Mouse (Mus musculus): ENCODE measurements around the gene Fam172a. TPM values are rescaled to one million over a fixed set of nuclear protein-coding genes. Genes with fewer than 3 reads are reported as not detected.

The Fam172a gene
- polyA plus RNA-seq, 1 experiment from 2014 or later: 53.6 TPM

DNA sequence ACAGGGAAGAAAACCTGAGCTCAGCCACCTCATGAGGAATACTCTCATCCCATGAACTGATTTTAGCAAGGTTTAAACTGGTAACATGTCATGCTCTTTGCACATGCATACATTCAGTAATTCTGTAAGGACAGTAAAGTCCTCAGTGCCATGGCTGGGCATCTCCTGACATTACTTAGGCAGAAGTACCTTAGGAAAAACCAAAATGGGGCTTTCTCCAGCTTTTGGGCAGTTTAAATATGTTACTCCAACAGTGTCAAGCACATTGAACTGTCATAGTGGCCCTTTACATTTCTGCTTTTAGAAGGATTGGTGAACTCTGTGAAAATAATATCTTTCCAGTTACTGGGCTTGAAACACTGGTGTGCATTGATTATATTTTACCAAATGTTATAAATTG, 463.1 kb downstream of the Fam172a start:
- peak overlapping the region; percentile 56; the same call in 1 of the 2 replicates for H3K4me3 ChIP-seq (ENCODE audit: low read depth, low read length)
- peaks cover 13% of the 10 kb centered on the region for H3K4me1 ChIP-seq (ENCODE audit: control insufficient read depth, insufficient read depth, low read length)
- no peaks in the 10 kb centered on the region for H3K9me3 ChIP-seq (ENCODE audit: control insufficient read depth, low read length)
- no peaks in the 10 kb centered on the region for H3K36me3 ChIP-seq (ENCODE audit: control insufficient read depth, insufficient read depth, low read length)
- DNase-seq (ENCODE audit: low spot score, missing footprints): peak; percentile 93
- peak overlapping the region; percentile 93 for H3K9ac ChIP-seq (ENCODE audit: low read length)
- H3K27ac ChIP-seq (ENCODE audit: low read depth, low read length): peak overlapping the region; percentile 18; the same call in 1 of the 2 replicates
- peaks cover 31% of the 10 kb centered on the region for H3K27me3 ChIP-seq (ENCODE audit: control insufficient read depth, insufficient read depth, low read length)
- H3K4me2 ChIP-seq: peak overlapping the region; percentile 85
- no peak for ATAC-seq (ENCODE audit: low FRiP score)

DNA sequence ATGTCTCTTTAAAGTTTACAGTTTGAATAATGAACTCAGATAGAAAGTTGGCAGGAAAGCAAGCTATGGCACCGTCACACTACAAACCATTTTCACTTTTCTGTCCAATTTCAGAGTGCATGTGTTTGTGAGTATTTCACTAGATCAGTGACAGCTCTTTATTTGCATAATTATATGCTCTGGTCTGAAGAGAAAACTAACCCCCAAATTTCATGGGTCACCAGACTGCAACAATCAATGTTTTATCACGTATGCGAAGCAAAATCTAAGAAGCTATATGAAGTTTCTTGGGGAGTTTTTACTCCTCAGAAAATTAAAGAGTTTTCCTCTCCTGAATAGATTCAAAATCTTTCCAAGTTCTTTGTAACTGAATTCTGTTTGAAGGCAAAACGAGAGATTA, 466.3 kb downstream of the Fam172a start:
- Histone ChIP-seq H3K27me3 (ENCODE audit: control insufficient read depth, insufficient read depth, low read length) (peaks cover 47% of the 10 kb centered on the region), H3K4me2 (peak overlapping the region; percentile 17; the same call in 1 of the 2 replicates), H3K36me3 (ENCODE audit: control insufficient read depth, insufficient read depth, low read length) (no peaks in the 10 kb centered on the region), H3K27ac (ENCODE audit: low read depth, low read length) (peak overlapping the region; percentile 77), H3K9ac (ENCODE audit: low read length) (no peak overlapping the region), H3K4me3 (ENCODE audit: low read depth, low read length) (no peak overlapping the region), H3K4me1 (ENCODE audit: control insufficient read depth, insufficient read depth, low read length) (peaks cover 8% of the 10 kb centered on the region), H3K9me3 (ENCODE audit: control insufficient read depth, low read length) (no peaks in the 10 kb centered on the region)
- 12% methylated on average over 4 of the region's 4 CpGs for WGBS
- DNase-seq (ENCODE audit: low spot score, missing footprints) (peak; percentile 90), ATAC-seq (ENCODE audit: low FRiP score) (no peak)

DNA sequence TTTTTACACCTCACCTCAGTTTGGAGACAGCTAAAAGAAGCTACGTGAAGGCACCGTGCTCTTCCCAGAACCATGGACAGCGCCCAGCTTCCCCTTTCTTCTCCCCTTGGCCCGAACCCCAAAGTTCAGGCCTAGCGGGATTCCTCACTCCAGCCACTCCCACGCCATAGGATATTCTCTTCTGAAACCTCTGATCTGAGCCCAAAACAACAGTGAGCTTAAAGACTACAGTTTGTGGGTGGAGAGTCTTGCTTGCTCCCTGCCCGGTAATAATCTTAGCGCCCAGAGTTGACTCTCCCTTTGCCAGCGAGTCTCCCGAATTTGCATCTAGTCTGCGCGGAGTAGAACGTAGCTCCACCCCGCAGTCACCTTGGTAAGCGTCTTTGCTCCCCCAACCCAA, 469.5 kb downstream of the Fam172a start:
- under 1% methylated on average over 15 of the region's 15 CpGs for WGBS
- ATAC-seq (ENCODE audit: low FRiP score) (peak; percentile 6), DNase-seq (ENCODE audit: low spot score, missing footprints) (peak; percentile 94)
- Histone ChIP-seq H3K4me2 (peak overlapping the region; percentile 52), H3K4me3 (ENCODE audit: low read depth, low read length) (peak overlapping the region; percentile 28), H3K27me3 (ENCODE audit: control insufficient read depth, insufficient read depth, low read length) (peaks cover 45% of the 10 kb centered on the region), H3K9ac (ENCODE audit: low read length) (peak overlapping the region; percentile 70), H3K27ac (ENCODE audit: low read depth, low read length) (peak overlapping the region; percentile 65), H3K4me1 (ENCODE audit: control insufficient read depth, insufficient read depth, low read length) (peaks cover 8% of the 10 kb centered on the region), H3K36me3 (ENCODE audit: control insufficient read depth, insufficient read depth, low read length) (no peaks in the 10 kb centered on the region), H3K9me3 (ENCODE audit: control insufficient read depth, low read length) (no peaks in the 10 kb centered on the region)

DNA sequence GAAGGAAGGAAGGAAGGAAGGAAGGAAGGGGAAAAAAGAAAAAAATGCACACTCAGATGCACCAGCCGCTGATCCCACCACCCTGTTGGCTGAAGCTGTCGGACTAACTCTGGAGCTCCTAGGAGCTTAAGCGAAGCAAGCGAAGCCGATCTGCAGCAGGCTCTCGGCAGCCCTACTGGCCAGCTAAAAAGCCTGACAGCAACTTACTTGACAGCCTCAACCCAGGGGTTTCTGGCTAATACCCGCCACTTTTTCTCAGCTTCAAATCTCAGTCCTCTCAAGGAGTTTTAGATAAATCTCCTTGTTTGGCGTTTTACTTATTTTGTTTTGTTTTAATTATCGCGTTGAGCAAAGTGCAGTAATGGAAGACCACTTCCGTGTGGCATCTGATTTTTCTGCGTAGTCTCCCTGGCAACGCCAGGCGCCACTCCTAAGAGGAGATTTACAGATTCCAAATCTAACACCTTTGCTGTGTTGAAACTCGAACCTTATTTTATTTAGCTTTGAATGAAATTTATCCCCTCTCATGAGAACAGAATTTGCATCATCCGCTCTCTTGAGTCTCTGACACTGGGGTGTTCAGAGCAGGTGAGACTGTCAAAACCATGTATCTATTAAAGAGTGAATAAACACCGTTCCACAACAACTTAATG, 470.3 kb downstream of the Fam172a start:
- peak; percentile 95 for DNase-seq (ENCODE audit: low spot score, missing footprints)
- Histone ChIP-seq H3K36me3 (ENCODE audit: control insufficient read depth, insufficient read depth, low read length) (no peaks in the 10 kb centered on the region), H3K9ac (ENCODE audit: low read length) (peak overlapping the region; percentile 63), H3K9me3 (ENCODE audit: control insufficient read depth, low read length) (no peaks in the 10 kb centered on the region), H3K4me2 (peak overlapping the region; percentile 52), H3K4me1 (ENCODE audit: control insufficient read depth, insufficient read depth, low read length) (peaks cover 8% of the 10 kb centered on the region), H3K27ac (ENCODE audit: low read depth, low read length) (peak overlapping the region; percentile 60), H3K4me3 (ENCODE audit: low read depth, low read length) (peak overlapping the region; percentile 28), H3K27me3 (ENCODE audit: control insufficient read depth, insufficient read depth, low read length) (peaks cover 44% of the 10 kb centered on the region)
- peak; percentile 64 for ATAC-seq (ENCODE audit: low FRiP score)
- WGBS: under 1% methylated on average over 17 of the region's 17 CpGs

DNA sequence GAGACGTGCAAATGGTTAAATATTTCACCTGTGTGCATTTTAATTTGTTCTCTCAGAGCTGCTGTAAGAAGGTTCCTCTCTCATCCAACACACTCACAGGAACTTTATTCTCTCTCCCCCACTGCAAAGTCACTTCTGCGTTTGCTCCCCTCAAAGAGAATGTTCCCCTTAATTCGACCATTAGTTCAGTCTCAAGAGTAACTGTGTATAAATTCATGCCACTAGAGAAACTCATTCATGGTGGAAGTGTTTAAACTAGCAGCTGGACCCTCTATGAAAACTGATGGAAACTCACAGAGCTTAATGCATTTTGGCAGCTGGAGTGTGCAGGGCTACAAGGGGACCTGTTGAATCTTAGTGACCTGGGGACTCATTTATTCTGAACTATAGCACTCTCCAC, 471.0 kb downstream of the Fam172a start:
- Histone ChIP-seq H3K4me3 (ENCODE audit: low read depth, low read length) (0 out of 2 replicates have a peak overlapping the region, but pooled peaks have one; percentile 4), H3K27me3 (ENCODE audit: control insufficient read depth, insufficient read depth, low read length) (peaks cover 41% of the 10 kb centered on the region), H3K4me1 (ENCODE audit: control insufficient read depth, insufficient read depth, low read length) (peaks cover 8% of the 10 kb centered on the region), H3K9me3 (ENCODE audit: control insufficient read depth, low read length) (no peaks in the 10 kb centered on the region), H3K36me3 (ENCODE audit: control insufficient read depth, insufficient read depth, low read length) (no peaks in the 10 kb centered on the region), H3K9ac (ENCODE audit: low read length) (peak overlapping the region; percentile 2), H3K27ac (ENCODE audit: low read depth, low read length) (peak overlapping the region; percentile 60; the same call in 1 of the 2 replicates), H3K4me2 (peak overlapping the region; percentile 52)
- DNase-seq (ENCODE audit: low spot score, missing footprints) (peak; percentile 94), ATAC-seq (ENCODE audit: low FRiP score) (no peak)
- WGBS: 1% methylated on average over 3 of the region's 3 CpGs

DNA sequence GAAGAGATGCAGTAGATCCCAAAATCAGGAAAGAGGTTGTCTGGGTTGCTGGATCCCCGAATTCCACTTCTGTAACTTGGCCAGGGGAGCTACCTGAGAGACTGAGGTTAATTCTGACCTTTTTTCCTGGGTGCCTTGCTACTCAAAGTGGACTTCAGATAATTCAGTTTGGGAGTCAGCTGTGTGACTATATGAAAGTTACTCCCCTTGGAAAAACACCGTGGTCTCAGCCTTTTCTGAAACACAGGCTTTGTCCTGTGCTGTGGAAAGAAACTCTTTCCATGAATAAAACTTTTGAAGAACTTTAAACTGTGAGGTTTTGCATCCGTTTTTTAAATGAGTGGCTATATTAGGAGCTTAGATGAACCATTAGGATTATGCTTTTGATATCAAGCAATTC, 472.4 kb downstream of the Fam172a start:
- Histone ChIP-seq H3K9me3 (ENCODE audit: control insufficient read depth, low read length) (no peaks in the 10 kb centered on the region), H3K4me1 (ENCODE audit: control insufficient read depth, insufficient read depth, low read length) (peaks cover 9% of the 10 kb centered on the region), H3K4me3 (ENCODE audit: low read depth, low read length) (no peak overlapping the region), H3K36me3 (ENCODE audit: control insufficient read depth, insufficient read depth, low read length) (no peaks in the 10 kb centered on the region), H3K4me2 (peak overlapping the region; percentile 31; the same call in 1 of the 2 replicates), H3K27ac (ENCODE audit: low read depth, low read length) (no peak overlapping the region), H3K27me3 (ENCODE audit: control insufficient read depth, insufficient read depth, low read length) (peaks cover 47% of the 10 kb centered on the region), H3K9ac (ENCODE audit: low read length) (peak overlapping the region; percentile 2; the same call in 1 of the 2 replicates)
- DNase-seq (ENCODE audit: low spot score, missing footprints) (peak; percentile 91), ATAC-seq (ENCODE audit: low FRiP score) (no peak)
- 11% methylated on average over 3 of the region's 3 CpGs for WGBS

DNA sequence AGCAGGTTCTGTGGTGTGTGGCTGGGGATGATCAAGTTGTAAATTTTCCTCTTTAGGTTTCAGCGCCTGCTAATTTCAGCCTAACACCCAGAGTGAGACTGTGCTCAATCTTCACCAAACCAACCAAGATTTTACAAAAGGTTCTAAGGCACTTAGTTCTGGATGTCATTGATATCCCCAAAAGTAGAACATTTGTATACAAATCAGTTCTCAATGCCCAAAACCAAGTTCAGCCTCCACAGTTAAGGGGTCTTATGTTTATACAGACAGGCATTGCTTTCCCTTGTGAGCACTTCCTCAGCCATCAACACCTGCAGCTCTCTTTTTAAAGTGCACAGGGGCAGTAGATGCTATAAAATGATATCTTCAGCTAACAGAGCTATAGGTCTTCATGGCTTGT, 473.1 kb downstream of the Fam172a start:
- ATAC-seq (ENCODE audit: low FRiP score) (no peak), DNase-seq (ENCODE audit: low spot score, missing footprints) (peak; percentile 91)
- Histone ChIP-seq H3K9me3 (ENCODE audit: control insufficient read depth, low read length) (no peaks in the 10 kb centered on the region), H3K9ac (ENCODE audit: low read length) (peak overlapping the region; percentile 62), H3K4me3 (ENCODE audit: low read depth, low read length) (peak overlapping the region; percentile 23), H3K4me1 (ENCODE audit: control insufficient read depth, insufficient read depth, low read length) (peaks cover 11% of the 10 kb centered on the region), H3K36me3 (ENCODE audit: control insufficient read depth, insufficient read depth, low read length) (no peaks in the 10 kb centered on the region), H3K4me2 (peak overlapping the region; percentile 31), H3K27me3 (ENCODE audit: control insufficient read depth, insufficient read depth, low read length) (peaks cover 48% of the 10 kb centered on the region), H3K27ac (ENCODE audit: low read depth, low read length) (0 out of 2 replicates have a peak overlapping the region, but pooled peaks have one; percentile 12)
- 16% methylated on average over 1 of the region's 1 CpGs for WGBS

DNA sequence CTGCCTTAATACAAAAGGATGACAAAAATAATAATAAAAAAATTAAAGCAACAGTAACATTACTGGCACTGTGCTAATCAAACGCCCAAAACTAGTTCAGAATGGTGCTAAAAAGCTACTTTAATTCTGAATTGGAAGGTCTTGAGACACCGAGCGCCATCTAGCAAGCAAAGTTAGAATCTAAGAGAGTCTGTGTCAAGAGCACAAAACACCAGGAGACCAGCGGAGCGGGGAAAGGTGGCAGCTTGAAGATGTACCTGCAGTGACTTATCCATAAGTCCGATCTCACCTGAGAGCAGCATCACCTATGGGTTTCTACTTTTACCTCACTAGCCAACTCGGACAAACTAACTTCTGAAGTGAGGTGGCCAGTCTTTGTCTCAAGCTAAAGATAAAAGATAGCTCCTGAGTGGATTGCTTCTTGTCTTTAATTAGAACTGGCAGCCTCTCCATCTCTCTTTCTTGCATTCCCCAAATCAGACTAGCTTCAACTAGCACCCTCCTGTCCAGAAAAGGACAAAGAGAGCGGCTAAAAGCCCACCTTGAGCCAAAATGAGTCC, 474.1 kb downstream of the Fam172a start:
- H3K36me3 ChIP-seq (ENCODE audit: control insufficient read depth, insufficient read depth, low read length): no peaks in the 10 kb centered on the region
- peaks cover 44% of the 10 kb centered on the region for H3K27me3 ChIP-seq (ENCODE audit: control insufficient read depth, insufficient read depth, low read length)
- peak overlapping the region; percentile 31 for H3K4me2 ChIP-seq
- peak overlapping the region; percentile 51 for H3K9ac ChIP-seq (ENCODE audit: low read length)
- peaks cover 14% of the 10 kb centered on the region for H3K4me1 ChIP-seq (ENCODE audit: control insufficient read depth, insufficient read depth, low read length)
- 2% methylated on average over 8 of the region's 8 CpGs for WGBS
- H3K4me3 ChIP-seq (ENCODE audit: low read depth, low read length): peak overlapping the region; percentile 21
- no peaks in the 10 kb centered on the region for H3K9me3 ChIP-seq (ENCODE audit: control insufficient read depth, low read length)
- H3K27ac ChIP-seq (ENCODE audit: low read depth, low read length): peak overlapping the region; percentile 7; the same call in 1 of the 2 replicates
- DNase-seq (ENCODE audit: low spot score, missing footprints) (peak; percentile 92), ATAC-seq (ENCODE audit: low FRiP score) (no peak)

DNA sequence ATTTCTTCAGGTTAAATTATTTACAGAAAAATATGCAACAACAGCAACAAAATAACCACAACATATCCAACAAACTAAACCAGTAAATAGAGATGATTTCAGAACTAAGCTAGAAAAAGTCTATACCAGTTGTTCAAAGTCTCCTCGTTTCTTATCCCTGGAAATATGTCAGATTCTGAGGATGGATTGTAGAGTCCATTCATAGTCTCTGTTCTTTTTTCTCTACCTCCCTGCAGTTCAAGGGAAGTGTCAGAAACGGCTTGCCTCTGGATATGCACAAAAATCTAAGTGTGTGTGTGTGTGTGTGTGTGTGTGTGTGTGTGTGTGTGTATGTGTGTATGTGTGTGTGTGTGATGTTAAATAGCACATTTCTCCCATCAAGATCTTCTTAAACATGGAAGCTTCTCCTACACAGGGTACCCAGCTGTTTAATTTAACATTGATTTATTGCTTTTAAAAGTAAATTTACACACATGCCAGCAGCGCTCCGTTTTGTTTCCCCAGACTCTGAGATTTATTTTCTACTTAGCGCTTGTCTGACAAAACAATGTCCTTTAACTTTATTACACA, 475.6 kb downstream of the Fam172a start:
- Histone ChIP-seq H3K9me3 (ENCODE audit: control insufficient read depth, low read length) (no peaks in the 10 kb centered on the region), H3K27ac (ENCODE audit: low read depth, low read length) (peak overlapping the region; percentile 94), H3K27me3 (ENCODE audit: control insufficient read depth, insufficient read depth, low read length) (peaks cover 40% of the 10 kb centered on the region), H3K4me2 (peak overlapping the region; percentile 64), H3K36me3 (ENCODE audit: control insufficient read depth, insufficient read depth, low read length) (no peaks in the 10 kb centered on the region), H3K9ac (ENCODE audit: low read length) (peak overlapping the region; percentile 79), H3K4me1 (ENCODE audit: control insufficient read depth, insufficient read depth, low read length) (peaks cover 11% of the 10 kb centered on the region), H3K4me3 (ENCODE audit: low read depth, low read length) (peak overlapping the region; percentile 47)
- WGBS: 9% methylated on average over 5 of the region's 5 CpGs
- ATAC-seq (ENCODE audit: low FRiP score) (no peak), DNase-seq (ENCODE audit: low spot score, missing footprints) (peak; percentile 91)
